Mouse (Mus musculus) urinary bladder, postnatal 4 days (tissue): ENCODE data around the gene Vac14.

Experiments used
- DNase-seq, 2 experiments: peaks; one replicate each; pipeline ENCODE4 v3.0.0; 2021 to 2022; ENCODE audit warnings: low spot score in 2 of 2

The Vac14 gene

GRCm38 (mm10) chr8:110749500-110750170 is 131.2 kb downstream of the Vac14 start:
- no peak for DNase-seq

GRCm38 (mm10) chr8:110750269-110750668 is 131.9 kb downstream of the Vac14 start:
- no peak for DNase-seq

GRCm38 (mm10) chr8:110751490-110751889 is 133.1 kb downstream of the Vac14 start:
- no peak for DNase-seq

GRCm38 (mm10) chr8:110754713-110755112 is 136.3 kb downstream of the Vac14 start:
- DNase-seq: no peak

- no peak for DNase-seq
These were observed 137.3 kb downstream of the Vac14 start for GRCm38 (mm10) chr8:110755511-110756170.

- no peak for DNase-seq
These were observed 137.8 kb downstream of the Vac14 start for GRCm38 (mm10) chr8:110756196-110756595.

- no peak for DNase-seq
These were observed 142.0 kb downstream of the Vac14 start for GRCm38 (mm10) chr8:110760280-110760940.

- peak in 1 of 2 experiments; percentile 39 for DNase-seq
These were observed 142.8 kb downstream of the Vac14 start for GRCm38 (mm10) chr8:110761185-110761584.

GRCm38 (mm10) chr8:110761988-110762387 is 143.6 kb downstream of the Vac14 start:
- no peak for DNase-seq

GRCm38 (mm10) chr8:110764671-110765070 is 146.3 kb downstream of the Vac14 start:
- no peak for DNase-seq

- no peak for DNase-seq
These were observed 148.9 kb downstream of the Vac14 start for GRCm38 (mm10) chr8:110767261-110767660.
